Mouse (Mus musculus) G1E-ER4 (cell line): ENCODE data around the gene Mmp28. TPM values are rescaled to one million over a fixed set of nuclear protein-coding genes. Genes with fewer than 3 reads are reported as not detected.

Experiments
- GATA1 ChIP-seq: IDR thresholded peaks from one replicate; pipeline ENCODE4 v1.8.0; 2012; ENCODE audit warnings: low read length, inconsistent platforms
- polyA plus RNA-seq: library from polyadenylated mRNA; stranded (reverse); fragments of >175 nt; gene quantifications from 2 replicates; pipeline ENCODE4 v1.2.3, GENCODE M21; 2012

The Mmp28 gene
- polyA plus RNA-seq, 1 experiment, result not detected

DNA sequence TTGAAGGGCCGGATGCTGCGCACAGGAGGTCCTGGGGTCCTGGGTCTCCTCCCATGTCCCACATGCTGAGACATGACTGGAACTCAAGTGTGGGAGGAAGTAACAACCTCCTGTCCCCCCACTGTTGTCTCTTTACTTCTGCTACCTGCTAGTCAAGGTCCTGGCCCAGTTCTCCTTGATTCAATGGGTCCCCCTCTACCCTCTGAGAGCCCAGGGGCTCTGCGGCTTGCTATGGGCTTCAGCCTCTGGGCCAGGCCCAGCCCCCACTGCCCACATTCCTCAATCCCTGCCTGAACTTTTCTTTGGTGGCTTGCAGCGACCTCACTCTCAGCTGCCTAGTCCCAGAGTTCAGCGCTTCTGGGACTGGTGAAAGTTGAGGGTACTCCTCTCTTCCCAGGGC is 33.5 kb downstream of the Mmp28 start, which contains the start of gene Gas2l2:
Gas2l2 (minus strand) TSS at position 101 of the 400 bp plus-strand sequence.
- TF ChIP-seq GATA1, result no peak

DNA sequence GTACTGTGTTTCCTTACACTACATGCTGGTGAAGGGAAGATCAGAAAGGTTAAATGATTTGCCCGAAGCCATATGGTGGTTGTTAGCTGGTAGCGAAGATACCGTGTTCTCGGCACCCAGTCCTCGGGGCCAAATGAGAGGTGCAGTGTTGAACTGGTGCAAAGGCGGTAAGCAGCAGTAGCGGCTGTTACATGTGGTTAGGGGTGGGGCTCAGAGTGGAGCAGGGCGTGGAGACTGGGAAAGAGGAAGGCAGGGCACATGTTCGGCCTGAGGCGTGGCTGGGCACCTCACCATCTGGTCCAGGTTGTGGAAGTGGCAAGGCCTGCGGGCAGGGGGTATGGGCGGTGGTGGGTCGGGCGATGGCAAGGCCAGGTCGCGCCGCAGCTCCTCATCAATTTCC is 35.9 kb downstream of the Mmp28 start:
- no peak for TF ChIP-seq GATA1

GRCm38 (mm10) chr11:83424681-83425080 is 38.2 kb downstream of the Mmp28 start:
- no peak for TF ChIP-seq GATA1

GRCm38 (mm10) chr11:83421305-83421704 is 41.6 kb downstream of the Mmp28 start:
- TF ChIP-seq GATA1, result no peak

GRCm38 (mm10) chr11:83420338-83420737 is 42.5 kb downstream of the Mmp28 start:
- TF ChIP-seq GATA1, result no peak

DNA sequence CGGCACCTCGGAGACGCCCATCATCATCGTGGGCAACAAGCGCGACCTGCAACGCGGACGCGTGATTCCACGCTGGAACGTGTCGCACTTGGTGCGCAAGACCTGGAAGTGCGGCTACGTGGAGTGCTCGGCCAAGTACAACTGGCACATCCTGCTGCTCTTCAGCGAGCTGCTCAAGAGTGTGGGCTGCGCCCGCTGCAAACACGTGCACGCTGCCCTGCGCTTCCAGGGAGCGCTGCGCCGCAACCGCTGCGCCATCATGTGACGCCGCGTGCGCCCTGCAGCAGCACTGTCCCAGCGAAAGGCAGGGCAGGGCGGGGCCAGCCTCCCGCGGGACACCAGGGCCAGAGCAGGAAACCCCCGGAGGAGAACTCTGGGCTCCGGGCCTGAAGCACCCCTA is 44.3 kb downstream of the Mmp28 start:
- TF ChIP-seq GATA1, result no peak

DNA sequence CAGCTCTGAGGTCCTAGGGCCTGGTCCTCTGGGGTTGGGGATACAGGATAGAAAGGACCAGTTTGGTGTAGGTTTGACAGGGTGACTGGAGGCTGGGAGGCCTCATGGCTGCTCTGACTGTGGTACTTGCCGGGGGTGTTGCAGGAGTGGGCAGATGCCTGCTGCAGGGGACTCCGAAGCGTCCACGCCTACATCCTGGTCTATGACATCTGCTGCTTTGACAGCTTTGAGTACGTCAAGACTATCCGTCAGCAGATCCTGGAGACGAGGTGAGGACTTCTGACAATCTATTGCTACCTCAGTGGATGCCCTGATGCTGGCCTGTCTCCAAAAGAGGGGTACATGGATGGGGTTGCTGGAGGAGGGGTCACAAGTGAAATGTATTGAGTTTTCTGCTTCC is 45.2 kb downstream of the Mmp28 start:
- no peak for TF ChIP-seq GATA1

DNA sequence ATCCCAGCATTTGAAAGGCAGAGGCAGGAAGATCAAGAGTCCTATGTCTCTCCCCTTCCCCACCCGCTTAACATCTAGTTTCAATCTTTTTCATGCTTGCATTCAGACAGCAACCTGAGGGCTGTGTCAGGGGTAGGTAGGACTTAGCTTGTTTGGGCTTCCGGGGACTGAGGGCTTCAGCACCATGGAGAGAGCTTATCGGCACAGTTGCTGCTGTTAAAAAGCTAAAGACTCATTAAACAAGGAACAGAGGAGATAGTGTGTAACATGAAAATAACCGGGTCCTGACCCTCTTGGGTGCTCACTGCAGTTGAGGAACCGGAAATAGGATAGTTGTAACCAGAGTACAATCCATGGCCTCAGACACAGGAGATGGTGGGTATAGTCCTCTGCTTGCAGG is 45.8 kb downstream of the Mmp28 start:
- TF ChIP-seq GATA1, result no peak

DNA sequence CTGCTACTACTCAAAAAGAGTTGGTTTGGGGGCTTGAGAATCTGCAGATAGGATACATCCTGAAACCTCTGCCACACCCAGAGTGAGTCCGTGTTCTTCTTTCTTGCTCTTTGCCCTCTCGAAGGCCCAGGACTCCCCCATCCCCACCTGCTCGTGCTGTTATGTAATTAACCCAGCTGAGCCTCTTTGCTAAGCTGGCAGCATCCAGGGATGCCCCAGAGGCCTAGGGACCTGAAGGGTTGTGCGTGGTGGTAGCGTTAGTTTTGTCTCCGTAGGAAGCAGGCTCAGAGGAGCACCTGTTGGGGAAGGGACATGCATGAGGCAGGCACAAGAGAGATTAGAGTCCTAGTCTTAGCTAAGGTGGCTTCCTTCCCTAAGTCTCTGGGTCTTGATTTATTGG is 52.4 kb downstream of the Mmp28 start:
- no peak for TF ChIP-seq GATA1

- no peak for TF ChIP-seq GATA1
Measured at GRCm38 (mm10) chr11:83409792-83410291, 53.0 kb downstream of the Mmp28 start.

DNA sequence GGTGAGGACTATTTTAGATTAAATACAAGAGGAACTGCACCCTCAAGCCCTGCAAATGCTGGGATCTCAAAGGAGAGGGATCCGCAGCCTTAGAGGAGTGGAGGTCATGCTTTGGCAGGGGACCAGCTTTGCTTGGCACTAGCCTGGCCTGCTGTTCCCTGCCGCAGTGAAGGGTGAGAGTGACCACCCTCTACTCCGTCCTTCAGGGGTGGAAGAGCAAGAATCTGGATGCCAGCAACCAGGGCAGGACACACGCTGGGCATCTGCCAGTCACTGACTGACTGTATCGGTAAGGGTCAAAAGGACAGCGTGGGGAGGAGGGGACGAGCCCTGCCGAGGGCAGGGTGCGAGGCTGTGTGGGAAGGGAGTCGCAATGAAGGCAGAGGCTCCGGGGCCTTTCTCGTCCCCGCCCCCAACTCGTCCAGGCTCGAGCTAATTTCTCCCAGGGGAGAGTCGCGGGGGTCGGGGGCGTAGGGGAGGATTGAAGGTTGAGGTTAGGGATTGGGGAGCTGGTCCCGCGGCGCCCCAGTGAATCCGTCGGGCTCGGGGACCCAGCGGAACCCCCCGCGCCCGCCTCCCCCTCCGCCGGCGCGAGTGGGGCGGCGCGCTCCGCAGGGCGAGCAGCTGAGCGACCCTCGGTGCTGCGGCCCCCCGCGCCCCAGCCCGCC is 53.6 kb downstream of the Mmp28 start, which contains the start of gene Rasl10b:
Rasl10b (plus strand) TSS at position 51 of the 668 bp plus-strand sequence.
- TF ChIP-seq GATA1, result no peak

DNA sequence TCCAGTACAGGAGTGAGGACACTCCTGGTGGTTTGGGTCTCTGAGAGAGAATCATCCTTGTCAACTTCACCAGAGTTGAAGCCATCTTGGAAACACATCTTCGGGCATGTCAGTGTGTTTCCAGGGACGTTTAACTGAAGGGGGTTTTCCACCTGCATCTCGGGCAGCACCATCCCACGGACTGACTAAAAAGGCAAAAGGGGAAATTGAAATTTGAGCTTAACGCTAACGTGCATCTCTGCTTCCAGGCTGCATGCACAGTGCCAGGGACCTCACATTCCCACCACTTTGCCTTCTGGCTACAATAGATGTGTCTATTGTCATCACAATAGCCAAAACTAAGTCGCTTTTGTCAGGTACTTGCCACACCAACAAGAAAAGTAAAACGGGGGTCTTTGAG is 54.6 kb downstream of the Mmp28 start:
- no peak for TF ChIP-seq GATA1

DNA sequence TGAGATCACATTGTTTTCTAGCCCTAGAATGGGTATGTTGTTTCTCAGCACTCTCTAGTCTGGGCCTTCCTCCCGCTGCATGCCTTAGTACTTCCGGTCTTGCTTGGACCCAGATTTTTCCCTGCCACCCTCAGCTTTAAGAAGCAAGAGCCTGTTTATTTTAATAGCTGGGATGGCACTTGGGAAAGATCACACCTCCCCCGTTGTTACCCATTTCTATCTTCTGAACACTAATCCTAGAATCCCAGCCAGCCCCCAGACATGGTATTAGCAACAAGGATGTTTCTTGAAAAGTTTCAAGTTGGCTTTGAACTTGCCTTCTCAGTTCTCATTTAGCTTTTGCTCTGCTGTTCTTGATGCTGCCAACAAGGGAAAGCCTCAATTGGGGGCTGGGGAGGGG is 56.5 kb downstream of the Mmp28 start:
- TF ChIP-seq GATA1, result no peak

DNA sequence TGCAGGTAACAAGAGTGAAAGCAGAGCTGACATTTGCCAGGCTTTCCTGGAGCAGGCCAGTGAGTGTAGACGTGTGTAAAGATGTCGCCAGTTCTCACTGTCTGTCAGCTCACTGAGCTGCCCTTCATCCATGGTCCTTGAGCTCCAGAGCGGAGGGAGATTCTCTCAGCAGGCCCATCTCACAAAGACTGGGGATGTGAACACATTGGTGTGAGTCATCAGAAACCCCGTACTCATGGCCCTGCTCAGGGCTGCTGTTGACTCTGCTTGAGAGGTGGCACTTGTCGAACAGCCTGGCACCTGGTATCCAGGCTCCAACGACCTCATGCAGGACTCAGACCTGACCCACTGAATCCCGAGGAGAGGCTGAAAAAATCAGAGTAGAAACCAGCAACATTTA is 59.1 kb downstream of the Mmp28 start:
- TF ChIP-seq GATA1, result no peak

GRCm38 (mm10) chr11:83398724-83399123 is 64.1 kb downstream of the Mmp28 start:
- TF ChIP-seq GATA1, result no peak

- TF ChIP-seq GATA1, result no peak
Measured at GRCm38 (mm10) chr11:83397626-83398025, 65.2 kb downstream of the Mmp28 start.

DNA sequence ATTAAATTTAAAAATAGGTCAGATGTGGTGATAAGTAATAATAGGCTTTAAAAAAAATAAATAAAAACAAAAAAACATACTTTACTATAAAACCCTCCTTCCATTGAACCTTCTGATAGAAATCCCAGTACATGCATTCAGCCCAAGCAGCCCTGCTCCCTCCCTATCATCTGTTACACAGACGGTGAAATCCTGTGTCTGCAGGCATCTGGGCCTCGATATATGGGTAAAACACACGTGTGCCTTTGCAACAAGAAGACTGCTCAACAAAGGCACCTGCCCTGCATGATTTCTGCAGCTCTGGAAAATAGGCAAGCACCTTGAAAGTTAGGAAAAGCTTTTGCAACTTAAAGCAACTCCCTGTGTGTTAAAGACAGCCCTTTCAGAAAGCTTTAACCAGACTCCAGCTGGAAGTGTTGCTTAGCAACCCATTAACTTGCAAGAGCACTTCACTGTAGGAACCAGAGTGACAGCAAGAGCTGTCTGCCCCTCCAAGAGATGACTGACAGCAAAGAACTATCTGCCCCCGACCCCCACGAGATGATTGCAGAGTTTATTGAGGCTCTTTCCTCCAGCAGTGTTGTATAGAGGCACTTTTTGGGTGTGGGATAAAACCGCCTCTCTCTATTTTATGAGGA is 68.0 kb downstream of the Mmp28 start:
- no peak for TF ChIP-seq GATA1
